Mouse (Mus musculus): ENCODE data around the gene Ces2g.

The Ces2g gene

DNA sequence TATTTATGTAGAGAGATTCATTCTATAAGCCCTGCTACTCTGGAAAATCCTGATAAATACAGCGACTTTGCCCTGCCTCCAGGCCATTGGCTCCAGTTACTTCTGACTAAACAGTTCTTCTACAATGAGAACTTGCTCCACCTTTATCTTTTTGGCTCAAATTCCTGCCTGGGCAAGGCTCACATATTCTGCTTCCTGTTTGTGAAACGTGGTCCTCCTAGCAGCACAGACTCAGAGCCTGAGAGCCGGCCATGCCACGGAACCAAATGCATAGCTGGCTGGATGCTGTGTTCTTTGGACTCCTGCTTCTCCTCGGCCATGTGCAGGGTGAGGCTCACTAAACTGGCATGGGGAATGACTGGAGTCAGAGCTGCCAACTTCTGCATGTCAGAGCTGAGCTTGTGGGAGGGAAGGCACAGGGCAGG, at the start of gene Ces2g:
TSS of gene Ces2g (plus strand) at position 182 of the 425 bp plus-strand sequence.
- in situ Hi-C loops (cut with MseI, MboI): no loop called here

DNA sequence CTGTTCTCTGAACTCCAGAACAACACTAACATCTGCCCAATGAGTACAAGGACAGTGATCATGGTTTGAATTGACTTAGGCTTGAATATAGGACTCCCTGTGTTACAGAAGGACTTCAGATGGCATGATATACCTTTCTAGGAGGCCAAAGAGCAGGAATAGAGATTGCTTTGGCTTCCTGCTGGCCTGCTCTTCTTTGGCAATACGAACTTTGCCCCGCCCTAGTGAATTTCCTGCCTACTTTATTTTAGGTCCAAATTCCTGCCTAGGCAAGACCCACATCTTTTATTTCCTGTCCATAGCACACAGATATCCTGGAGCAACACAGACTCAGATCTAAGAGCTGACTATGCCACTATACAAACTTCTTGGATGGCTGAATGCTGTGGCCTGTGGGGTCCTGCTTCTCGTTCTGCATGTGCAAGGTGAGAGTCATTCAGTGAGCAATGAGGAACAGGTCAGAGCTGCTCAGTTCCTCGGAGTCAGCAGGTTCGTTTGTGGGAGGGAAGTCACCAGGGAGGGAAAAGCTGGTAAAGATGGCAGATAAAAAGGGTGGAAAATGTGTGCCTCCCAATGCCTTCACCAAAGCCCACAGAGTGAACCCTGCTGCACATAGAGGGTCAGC, 35.4 kb upstream of the Ces2g start, which contains the start of gene Ces2e:
TSS of gene Ces2e (plus strand) at position 289 of the 625 bp plus-strand sequence.
- in situ Hi-C loops (cut with MseI, MboI): no loop called here

DNA sequence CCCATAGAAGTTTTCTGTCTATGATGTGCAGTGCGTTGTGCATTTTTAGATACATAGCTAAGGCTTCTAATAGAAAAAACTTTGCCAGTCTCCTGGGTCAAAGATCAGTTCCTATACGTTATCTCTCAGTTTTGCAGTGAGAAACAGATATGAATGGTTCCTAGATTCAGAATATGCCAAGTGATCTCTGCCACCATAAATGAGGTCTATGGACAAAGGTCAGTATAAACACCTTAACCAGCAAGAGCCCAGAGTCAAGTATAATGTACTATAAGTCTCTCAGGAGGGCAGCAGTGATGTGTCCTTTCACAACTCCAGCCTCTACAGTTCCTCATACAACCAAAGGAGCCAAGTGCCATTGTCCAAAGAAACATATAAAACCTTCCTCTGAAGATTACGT, 34.2 kb upstream of the Ces2g start:
- in situ Hi-C loops (cut with MseI, MboI): no loop called here

DNA sequence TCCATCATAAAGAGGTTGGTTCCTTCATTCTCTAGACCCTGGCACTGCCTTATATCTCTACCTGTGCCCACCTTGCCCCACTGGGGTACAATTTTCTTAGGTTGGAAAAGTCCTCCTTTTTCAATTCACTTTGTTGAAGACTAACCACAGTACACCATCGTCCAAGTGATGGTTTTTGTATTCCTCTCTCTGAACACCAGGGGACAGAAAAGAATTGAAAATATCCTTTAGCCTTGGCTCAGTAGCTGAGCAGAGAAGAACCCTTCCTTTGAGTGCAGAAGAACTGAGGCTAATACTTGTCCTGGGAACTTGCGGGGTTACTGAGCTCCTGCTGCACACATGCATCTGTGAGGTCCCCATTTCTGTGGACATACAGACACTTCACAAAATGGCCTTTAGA, 16.9 kb upstream of the Ces2g start:
- in situ Hi-C loops (cut with MseI, MboI): no loop called here

DNA sequence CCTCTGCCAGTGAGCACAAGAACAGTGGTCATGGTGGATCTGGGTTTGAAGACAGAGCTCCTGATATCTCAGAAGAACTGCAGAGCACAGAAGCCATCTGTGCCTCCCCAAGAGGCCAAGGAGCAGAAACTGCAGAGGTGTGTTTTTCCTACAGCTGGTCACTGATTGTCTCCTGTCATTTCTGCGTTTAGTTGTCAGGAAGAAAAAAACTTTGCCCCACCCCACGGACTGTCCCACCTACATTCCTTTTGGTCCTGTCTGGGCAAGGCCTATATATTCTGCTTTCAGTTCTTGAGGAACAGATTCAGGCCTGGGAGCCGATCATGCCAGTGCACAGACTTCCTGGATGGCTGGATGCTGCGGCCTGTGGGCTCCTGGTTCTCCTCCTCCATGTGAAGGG, 14.5 kb upstream of the Ces2g start, which contains the start of gene Ces2f:
TSS of gene Ces2f (plus strand) at position 301 of the 400 bp plus-strand sequence.
- in situ Hi-C loops (cut with MseI, MboI): no loop called here

DNA sequence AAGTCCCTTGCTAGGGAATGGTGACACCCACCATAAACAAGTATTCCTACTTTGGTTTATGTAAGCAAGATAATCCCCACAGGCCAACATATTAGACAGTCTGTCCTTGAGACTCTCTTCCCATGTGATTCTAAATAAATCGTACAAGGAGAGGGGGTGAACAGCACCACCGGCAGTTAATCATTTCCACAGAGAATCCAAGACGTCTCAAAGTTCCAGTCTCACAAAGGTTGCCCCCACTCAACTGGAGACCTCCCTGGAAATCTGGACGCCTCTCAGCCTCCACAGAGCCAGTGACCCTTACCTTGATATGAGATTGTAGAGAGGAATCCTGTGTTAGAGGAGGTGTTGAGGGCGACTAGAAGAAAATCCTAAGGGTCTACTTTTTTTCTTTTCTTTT, 12.5 kb upstream of the Ces2g start:
- in situ Hi-C loops (cut with MseI, MboI): no loop called here

DNA sequence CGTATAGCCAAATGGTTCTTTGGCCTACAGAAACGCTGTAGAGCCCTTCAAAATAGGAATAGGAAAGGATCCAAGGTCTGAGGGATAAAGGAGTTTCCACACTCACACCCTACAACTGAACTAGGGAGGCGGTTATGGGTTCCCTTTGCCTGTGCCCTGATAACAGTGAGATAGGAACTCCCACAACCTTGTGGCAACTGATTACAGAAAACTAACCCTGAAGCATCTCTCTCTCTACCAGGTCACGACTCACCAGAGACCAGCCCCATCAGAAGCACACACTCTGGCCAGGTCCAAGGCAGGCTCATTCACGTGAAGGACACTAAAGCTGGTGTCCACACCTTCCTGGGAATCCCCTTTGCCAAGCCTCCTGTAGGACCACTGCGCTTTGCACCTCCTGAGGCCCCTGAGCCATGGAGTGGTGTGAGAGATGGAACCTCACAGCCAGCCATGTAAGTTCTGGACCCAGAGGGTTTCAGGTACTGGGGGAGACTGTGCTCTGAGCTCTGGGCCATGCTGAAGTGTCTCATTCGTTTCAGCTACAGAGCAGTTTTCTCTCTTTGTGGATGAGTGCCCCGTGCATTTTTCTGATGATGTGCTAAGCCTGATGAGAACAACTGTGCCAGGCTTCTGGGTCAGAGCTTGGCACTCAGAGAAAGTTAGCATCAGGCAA, 847 bp downstream of the Ces2g start:
- in situ Hi-C loops (cut with MseI, MboI): no loop called here

DNA sequence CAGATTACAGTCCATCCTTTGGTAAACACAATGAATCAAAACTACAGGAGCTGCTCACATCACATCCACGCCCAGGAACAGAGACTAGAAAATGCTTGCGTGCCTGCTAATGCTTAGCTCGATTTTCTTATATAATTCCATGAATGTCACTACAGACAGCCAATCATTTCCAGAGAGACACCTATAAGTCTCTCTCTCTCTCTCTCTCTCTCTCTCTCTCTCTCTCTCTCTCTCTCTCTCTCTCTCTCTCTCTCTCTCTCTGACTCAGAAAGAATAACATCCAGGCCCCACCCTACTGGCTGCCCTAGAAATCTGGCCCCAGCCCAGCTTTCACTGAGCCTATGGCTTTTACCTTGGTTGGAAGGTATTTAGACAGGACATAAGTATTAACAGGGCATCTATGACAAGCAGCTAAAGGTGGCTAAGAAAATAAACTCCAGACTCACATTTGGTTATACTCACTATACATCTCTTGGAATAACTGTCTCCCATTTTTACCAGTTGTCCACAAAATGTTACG, 1.9 kb downstream of the Ces2g start:
- in situ Hi-C loops (cut with MseI, MboI): no loop called here

DNA sequence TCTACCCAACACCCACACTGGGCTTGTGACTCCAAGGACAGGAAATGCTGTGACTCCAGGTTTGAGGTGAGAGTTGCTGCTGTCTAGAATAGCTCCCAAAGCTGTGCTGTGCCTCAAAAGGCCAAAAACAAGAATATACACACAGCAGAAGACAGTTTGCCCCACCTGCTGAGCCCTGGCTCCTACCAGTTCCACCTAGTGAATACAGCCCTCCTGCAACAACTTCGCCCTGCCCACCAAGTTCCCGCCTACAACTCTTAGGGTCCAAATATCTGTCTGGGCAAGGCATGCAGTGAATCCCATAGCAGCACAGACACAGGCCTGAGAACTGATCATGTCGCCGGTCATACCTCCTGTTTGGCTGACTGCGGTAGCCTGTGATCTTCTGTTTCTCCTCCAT, 22.6 kb downstream of the Ces2g start:
- in situ Hi-C loops (cut with MseI, MboI): no loop called here

DNA sequence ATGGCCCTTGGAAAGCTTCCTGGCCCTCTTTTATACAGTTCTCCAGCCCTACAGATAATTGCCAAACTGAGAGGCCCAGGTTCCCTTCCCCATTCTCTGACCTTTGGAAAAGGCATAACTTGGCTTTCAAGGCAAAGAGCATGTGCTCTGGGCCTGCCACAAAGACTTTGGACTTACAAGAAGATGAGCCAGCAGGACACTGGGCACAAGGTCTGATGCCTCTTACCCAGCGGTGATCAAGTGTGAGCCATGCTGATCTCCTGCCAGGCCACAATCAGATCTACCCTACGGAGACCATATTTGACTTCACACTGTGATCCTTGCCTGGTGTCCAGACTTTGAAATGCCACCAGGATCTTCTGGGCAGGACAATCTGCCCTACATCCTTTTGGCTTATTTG, 23.4 kb downstream of the Ces2g start:
- in situ Hi-C loops (cut with MseI, MboI): no loop called here

DNA sequence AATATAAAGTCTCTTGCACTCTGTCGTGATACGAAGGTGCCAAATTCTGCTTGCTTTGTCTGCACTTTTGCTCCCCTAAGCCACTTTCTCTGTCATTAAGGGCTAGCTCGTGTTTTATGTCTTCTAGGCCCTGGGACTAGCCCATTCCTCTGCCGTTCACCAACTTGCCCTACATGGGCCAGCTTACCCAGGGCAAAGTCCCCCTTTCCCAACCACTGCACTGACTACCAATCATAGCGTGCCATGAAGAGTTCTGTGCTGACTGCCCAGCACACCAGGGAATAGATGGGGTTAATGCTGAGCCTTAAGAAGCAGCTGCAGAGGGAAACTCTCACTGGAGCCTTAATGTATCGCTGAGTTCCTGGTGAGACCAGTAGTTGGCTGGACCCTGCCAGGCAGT, 36.7 kb downstream of the Ces2g start:
- in situ Hi-C loops (cut with MseI, MboI): no loop called here

DNA sequence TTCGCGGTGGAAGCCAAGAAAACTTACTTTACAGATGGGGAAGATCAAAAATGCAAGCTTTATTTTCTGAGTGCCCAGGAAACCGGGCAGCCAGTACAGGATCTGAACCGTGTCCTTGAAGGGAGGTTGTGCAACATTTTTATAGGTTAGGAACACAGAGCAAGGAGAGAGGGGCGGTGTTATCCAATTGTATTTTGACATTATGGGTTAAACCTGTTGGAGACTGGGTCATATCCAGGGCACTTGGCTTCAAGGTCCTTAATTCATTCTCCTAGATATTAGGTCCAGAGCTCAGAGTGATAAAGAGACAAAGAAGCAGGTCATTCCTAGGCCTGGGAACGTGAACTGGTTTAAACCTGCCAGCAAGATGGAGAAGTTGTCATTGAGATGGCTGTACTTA, 37.7 kb downstream of the Ces2g start:
- in situ Hi-C loops (cut with MseI, MboI): no loop called here

DNA sequence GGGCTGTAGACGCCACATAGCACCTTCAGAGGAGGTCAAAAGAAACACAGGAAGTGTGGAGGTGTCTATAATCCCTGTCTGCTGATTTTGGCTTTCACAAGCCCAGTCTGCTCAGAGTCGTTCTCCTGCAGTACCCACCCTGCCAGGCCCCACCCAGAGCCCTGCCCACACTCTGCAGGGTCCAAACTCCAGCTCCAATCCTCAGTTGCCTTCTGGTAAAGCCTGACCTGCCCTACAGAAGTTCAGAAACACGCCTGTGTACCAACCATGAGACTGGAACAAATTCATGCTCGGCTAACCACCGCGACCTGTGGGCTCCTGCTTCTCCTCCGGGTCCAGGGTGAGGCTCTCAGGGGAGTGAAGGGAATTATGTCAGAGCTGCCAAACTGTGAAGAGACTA, 39.1 kb downstream of the Ces2g start, which contains the start of gene Ces2h:
TSS of gene Ces2h (plus strand) at position 268 of the 400 bp plus-strand sequence.
- in situ Hi-C loops (cut with MseI, MboI): no loop called here

DNA sequence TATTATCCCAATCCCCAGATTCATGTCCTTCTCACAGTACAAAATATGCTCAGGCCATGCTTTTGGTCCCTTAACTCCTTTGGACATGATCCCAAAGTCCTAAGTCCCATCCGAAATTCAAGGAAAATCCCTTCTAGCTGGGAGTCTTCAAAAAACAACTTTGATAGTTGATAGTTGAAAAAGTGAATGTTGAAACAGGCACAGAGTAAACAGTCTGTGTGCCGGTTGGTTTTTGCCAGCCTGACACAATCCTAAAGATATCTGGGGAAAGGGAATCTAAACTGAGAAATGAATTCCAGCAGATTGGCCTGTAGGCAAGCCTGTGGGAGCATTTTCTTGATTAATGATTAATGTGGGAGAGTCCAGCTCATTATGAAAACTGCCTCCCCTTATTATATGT, 48.5 kb downstream of the Ces2g start:
- in situ Hi-C loops (cut with MseI, MboI): no loop called here

DNA sequence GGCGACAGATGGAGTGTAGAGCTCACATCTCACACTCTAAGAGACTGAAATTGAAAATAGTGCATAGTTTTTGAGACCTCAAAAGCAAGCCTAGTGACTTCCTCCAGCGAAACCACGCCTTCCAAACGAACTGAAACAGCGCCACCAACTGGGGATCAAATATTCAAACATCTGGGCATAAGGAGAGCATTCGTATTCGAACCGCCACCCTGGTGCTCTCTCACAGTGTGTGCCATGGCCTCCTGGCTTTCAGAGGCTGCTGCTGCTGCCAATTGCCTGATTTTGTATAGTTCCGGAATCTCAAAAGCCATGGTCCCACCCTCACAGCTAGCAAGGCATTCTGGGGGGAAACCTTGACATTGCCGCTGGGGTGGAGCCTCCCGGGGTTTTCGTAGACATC, 49.6 kb downstream of the Ces2g start:
- in situ Hi-C loops (cut with MseI, MboI): no loop called here

DNA sequence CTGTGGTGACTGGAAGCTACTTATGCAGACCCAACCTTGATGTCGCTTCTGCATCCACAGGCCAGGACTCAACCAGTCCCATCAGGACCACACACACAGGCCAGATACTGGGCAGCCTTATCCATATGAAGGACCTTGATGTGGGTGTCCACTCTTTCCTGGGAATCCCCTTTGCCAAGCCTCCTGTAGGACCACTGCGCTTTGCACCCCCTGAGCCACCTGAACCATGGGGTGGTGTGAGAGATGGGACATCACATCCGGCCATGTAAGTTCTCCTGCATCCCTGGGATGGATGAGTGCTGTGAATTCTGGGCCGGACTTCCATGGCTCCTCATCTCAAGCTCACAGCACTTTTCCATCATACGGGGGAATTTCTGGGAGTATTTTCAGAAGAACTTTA, 52.9 kb downstream of the Ces2g start:
- in situ Hi-C loops (cut with MseI, MboI): no loop called here

Data from mouse trophoblast stem cell (cell line).